Mouse (Mus musculus) brain, embryonic 14.5 days (tissue): ENCODE measurements at regions not wholly inside any gene's neighbourhood (a gene's known extent, or its start where the extent isn't known, plus 50 kb on each side); places are given as distances from the start of the nearest gene placed in this dataset.

Experiments
- DNase-seq: peaks from one replicate; pipeline ENCODE4 v3.0.0-alpha.2; 2011; ENCODE audit warnings: low read depth
- CTCF ChIP-seq: fragments of 200-500 bp; IDR thresholded peaks from 2 replicates; pipeline ENCODE4 v1.5.1; 2012; ENCODE audit warnings: inconsistent platforms, mild to moderate bottlenecking, moderate library complexity, borderline replicate concordance; ENCODE audit not compliant: insufficient read depth, insufficient read length; ENCODE audit errors: extremely low read depth
- POLR2A ChIP-seq: fragments of 200-500 bp; IDR thresholded peaks from 2 replicates; pipeline ENCODE4 v1.6.1; 2012; ENCODE audit warnings: mild to moderate bottlenecking, inconsistent platforms, borderline replicate concordance; ENCODE audit not compliant: poor library complexity, insufficient read depth, insufficient read length, severe bottlenecking; ENCODE audit errors: extremely low read depth

- no peak for DNase-seq
- TF ChIP-seq CTCF (no peak), POLR2A (no peak)
Measured at GRCm38 (mm10) chr9:86238691-86239090, 226.1 kb downstream of the Ube2cbp start.

DNA sequence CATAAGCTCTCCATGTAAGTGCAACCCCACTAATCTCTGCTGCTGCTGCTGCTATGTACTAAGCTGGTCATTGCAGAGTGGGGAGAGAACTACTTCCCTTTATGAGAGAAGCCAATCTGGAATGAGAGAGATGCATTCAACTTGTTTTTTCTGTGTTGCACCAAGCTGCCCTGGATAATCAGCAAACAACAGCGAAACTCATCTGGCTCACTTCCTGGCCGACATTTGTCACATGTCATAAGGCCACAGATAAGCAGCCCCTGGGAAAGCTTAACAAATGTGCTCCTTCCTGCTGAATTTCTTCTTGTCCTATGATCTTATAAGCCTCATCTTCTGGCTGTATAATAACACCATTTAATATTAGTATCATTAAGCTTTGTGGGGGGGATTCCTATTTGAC is 224.5 kb downstream of the Ube2cbp start:
- no peak for TF ChIP-seq POLR2A
- no peak for TF ChIP-seq CTCF

GRCm38 (mm10) chr9:86240896-86241295 is 223.9 kb downstream of the Ube2cbp start:
- no peak for TF ChIP-seq CTCF
- DNase-seq = peak; percentile 33

More for the DNA sequence above, 224.5 kb downstream of the Ube2cbp start:
- DNase-seq = peak; percentile 8

DNA sequence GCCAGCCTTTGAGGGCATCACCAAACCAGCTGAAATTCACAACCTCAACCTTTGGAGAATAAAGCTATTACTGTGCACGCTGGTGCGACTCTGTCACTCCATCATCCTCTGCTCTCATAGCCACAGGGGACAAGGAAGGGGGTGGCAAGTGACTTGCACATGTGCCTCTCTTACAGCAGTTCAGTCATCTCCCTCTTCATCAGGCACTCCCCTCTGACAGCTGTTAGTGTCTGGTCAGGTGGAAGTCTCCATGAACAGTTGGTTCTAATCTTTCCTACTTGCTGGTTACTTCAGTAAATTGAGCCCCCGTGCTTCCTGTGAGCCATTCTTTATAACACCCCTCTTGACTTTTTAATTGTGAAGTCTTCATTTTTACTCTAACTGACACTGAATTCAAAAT is 214.6 kb downstream of the Ube2cbp start:
- TF ChIP-seq POLR2A = no peak
- TF ChIP-seq CTCF = no peak

DNA sequence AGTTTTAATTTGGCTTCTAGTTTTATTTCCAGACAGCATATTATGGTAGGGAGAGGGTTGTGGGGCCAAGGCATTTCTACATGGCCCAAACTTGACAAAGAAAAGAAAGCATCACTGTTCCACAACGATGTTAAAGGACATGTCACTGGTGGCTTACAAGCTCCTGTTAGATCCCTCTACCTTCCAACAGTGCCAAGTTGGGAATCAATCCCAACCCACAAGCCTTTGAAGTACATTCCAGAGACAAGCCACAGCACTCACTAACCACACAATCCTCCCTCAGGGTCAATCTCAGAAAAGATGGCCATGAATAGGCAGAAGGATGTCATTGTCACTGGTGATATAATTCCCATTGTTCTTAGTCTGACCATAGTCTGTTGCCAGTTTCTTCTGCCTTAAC is 213.4 kb downstream of the Ube2cbp start:
- TF ChIP-seq CTCF (no peak), POLR2A (no peak)
- no peak for DNase-seq

More for the DNA sequence above, 214.6 kb downstream of the Ube2cbp start:
- DNase-seq = no peak
